Mouse (Mus musculus) gastrocnemius, postnatal 10 days (tissue): ENCODE measurements around the gene Galnt10. TPM values are rescaled to one million over a fixed set of nuclear protein-coding genes. Genes with fewer than 3 reads are reported as not detected.

Source experiments
- DNase-seq: peaks from one replicate; pipeline ENCODE4 v3.0.0; 2021; ENCODE audit warnings: mixed read lengths
- total RNA-seq, 2 experiments: library from RNA; stranded (reverse); gene quantifications; 2 replicates each; pipeline ENCODE4 v1.2.3; 2021

Galnt10 gene
- total RNA-seq, 2 experiments from 2014 or later = 13.0 to 15.7 TPM

- no peak for DNase-seq
Observed at GRCm38 (mm10) chr11:57658214-57658613, 13.0 kb downstream of the Galnt10 start.

DNA sequence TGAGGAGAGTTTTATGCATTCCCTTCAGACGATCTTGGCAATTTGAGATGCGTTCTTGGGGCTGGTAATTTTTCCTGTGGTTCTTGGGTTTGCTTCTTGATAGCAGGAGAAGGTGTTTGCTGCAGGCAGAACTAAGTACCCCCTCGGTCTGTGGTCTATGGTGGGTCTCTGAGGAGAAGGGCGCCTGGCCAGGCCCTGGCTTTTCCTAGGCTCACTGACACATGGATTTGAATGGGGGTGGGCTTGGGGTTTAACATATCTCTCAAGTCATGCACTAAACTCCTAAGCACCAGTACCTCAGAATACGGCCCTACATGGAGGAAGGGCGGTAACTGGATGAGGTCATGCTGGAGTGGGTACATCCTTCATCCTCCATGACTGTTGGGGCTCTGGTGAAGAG lies 13.5 kb downstream of the Galnt10 start:
- no peak for DNase-seq

GRCm38 (mm10) chr11:57660156-57660555 lies 14.9 kb downstream of the Galnt10 start:
- DNase-seq = no peak

DNA sequence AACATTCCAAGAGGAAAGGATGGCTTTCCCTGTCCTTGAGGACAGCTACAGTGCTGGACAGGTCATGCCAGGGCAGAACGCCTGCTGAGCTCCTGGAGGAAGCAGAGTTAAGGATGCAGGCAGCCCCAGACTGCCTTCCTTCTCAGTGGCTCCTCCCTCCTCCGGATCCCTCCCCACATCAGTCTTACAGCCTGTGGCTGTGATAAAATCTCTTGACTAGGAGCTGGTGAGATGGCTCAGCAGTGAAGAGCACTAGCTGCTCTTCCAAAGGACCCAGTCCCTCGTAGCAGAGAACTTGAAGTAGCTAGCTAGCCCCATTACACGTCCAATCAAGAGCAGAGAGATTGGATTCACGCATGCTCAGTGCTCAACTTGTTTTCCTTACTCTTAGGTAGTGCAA lies 15.6 kb downstream of the Galnt10 start:
- DNase-seq = no peak

DNA sequence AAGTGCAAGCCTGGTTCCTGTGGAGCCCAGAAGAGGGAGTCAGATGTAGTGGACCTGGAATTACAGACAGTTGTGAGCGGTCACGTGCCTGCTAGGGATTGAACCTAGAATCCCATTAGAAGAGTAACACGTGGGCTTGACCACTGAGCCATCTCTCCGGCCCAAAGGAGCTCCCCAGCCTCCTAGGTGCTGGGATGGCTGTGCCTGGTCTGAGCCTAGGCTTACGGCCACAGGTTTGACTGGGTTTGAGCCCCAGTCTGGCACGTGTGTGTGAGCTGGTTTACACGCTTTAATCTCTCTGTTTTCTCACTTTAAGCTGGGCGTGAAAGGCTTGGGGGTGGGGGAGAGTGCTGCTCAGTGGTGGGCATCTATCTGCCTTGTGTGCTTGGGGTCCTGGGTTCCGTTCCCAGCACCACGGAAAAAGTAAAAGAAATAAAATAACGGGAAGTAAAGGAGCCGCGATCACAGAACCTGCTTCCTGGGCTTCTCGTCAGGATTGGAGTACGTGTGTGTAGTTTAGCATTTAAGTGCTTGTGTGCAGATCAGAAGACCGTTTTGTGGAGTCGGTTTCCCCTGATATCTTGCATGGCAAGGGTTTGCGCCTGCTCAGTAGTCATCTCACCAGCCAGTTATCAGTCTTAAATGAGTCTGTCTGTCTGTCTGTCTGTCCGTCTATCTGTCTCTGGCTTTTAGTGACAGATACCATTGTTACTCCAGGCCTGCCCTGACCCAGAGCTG lies 16.4 kb downstream of the Galnt10 start:
- DNase-seq = no peak

DNA sequence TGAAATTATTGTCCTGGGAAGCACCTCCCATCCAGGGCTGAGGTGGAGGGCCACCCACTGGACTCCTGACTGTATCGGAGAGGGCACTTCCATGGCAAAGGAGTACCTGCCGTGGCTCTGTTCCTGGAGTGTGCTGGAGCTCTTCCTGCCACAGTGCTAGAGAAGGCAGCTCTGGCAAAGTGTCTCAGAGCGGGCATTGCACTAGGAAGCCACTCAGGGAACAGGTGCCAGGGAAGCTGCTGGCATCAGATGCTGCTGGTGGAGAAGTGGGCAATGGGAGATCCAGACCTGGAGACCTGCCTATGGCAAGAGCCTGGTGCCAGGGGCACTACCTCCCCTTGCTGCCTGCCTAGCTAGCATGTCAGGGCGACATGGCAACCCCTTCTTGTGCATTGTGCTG lies 17.0 kb downstream of the Galnt10 start:
- peak; percentile 49 for DNase-seq

- DNase-seq = no peak
Observed at GRCm38 (mm10) chr11:57663271-57663670, 18.0 kb downstream of the Galnt10 start.

- DNase-seq = no peak
Observed at GRCm38 (mm10) chr11:57664741-57665140, 19.5 kb downstream of the Galnt10 start.

GRCm38 (mm10) chr11:57668271-57668670 lies 23.0 kb downstream of the Galnt10 start:
- DNase-seq = no peak

DNA sequence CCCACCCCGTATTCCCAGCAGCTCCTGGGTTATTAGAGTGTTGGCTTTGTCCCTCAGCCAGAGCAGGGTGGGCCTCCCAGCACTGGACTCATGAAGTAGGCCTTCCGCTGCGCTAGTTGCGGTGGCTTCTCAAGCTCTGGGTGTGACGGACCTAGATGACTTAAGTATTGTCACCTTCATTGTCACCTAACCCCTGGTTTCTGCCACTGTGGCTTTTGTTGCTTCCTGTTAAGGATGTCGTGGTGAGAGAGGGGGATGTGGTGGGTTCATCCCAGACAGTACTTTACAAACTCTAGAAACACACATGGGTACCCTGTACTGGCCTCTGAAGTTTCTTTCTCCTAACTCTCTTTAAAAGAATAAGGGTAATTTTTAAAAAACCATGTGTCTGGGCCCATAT lies 24.3 kb downstream of the Galnt10 start:
- DNase-seq = no peak

DNA sequence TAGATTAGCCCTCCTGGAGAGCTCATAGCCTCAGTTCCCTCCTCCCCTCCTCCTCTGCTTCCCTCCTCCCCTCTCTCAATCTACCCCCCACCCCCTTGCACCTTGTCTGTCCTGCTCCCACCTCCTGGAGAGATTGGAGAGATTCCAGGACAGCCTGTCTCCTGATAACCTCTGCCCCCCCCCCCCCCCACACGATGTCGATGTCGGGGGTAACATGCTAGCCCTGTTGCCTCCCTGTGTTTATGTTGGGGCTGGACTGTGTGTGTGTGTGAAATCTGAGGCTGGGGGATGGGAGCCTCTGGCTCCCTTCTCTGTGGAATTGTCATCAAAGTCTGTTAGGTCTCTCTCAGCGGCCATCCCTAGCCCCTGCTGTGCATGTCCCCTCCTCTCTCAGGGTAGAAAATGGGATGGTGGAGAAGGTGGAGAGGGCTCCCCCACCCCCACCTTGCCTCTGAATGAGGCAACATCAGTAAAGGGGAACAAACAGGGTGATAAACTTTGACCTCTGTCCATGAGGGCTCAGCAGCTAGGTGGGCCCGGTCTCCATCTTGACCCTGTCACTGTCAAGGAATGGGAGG lies 26.0 kb downstream of the Galnt10 start:
- DNase-seq = no peak

DNA sequence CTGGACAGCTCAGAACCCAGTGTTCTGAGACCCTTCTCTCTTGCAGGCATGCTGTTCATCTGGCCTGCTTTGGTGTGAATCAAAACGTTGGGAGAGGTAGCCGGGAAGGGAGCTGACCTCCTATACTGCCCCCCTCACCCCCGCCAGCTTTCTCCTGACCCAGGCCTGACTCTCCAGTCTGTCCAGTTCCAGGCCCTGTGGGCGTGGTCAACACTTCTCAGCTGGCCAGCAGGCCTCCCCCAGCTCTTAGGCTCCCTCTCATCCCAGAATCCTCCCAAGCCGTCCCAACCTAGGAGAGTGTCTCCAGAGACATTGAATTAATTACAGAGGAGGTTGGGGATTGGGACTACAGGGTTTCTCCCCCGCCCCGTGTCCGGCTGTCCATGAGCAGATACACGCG lies 26.6 kb downstream of the Galnt10 start:
- DNase-seq = no peak

DNA sequence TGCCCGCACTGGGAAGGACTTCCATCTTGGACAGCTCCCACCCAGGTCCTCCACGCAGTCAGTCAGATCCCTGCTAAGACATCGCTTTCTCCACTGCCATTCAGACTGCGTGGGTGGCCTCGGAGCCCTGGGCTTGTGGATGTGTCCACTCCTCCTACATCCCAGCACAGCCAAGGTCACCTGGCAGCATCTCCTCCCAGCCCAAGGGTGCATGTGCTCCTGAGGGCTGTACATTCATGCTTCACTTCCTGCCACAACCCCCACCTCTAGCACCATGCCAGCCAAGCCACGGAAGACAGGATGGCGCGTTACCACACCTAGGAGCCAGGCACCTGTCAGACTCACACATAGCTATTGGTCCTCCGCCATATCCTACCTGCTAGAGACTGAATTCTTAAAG lies 27.8 kb downstream of the Galnt10 start:
- no peak for DNase-seq

- no peak for DNase-seq
Observed at GRCm38 (mm10) chr11:57673977-57674687, 28.9 kb downstream of the Galnt10 start.

DNA sequence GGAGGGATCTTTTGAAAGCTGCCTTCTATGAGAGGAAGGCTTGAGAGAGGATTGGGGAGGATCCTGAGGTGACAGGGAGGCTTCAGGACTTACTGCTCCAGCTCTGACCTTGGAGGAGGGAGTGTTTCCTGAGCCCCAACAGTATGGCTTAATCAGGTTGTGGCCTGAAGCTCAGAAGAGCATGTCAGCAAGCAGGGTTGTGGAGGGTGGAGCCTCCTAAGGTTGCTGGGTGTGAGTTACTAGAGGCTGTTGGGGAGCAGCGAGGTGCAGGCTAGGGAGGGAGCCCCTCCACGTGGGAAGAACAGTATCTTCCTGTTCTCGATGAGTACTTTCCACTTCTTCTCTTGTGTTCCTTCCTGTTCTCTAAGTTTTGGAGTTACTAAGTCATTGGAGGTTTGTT lies 32.0 kb downstream of the Galnt10 start:
- DNase-seq = no peak

DNA sequence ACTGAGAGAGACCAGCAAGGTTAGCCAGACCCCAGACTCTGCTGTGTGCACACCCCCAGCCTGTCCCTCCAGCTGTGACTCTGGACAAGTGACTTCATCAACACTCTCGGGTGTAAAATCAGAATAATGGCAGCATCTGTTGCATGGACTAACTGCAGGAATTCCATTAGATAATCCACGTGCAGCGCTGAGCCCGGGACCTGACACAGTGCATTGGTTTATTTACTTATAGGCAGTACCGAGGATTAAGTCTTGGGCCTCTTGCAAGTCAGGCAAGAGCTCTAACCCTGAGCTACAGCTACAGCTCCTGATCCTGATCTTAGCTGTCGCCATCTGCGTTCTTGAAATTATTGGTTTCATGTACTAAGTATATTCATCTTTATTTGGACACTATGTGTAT lies 37.3 kb downstream of the Galnt10 start:
- DNase-seq = no peak

- no peak for DNase-seq
Observed at GRCm38 (mm10) chr11:57683125-57683524, 37.9 kb downstream of the Galnt10 start.

DNA sequence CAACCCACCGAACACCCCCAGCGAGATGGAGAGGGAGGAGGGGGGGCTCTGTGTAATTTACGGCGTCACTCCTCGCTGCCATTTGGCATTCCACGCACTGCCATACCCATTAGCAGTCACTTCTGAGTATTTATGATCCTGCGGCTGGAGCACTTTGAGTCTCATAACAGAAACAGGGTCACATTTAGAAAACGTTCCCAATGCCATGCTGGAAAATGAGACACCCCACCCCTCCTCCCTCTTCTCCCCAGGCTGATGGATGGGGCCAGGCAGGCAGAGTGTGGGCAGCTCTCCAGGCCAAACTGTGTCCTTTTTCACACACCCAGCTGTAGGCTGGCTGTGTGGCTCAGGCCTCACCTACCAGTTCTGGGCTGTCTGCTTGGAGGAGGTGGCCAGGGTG lies 38.7 kb downstream of the Galnt10 start:
- DNase-seq = peak; percentile 68

DNA sequence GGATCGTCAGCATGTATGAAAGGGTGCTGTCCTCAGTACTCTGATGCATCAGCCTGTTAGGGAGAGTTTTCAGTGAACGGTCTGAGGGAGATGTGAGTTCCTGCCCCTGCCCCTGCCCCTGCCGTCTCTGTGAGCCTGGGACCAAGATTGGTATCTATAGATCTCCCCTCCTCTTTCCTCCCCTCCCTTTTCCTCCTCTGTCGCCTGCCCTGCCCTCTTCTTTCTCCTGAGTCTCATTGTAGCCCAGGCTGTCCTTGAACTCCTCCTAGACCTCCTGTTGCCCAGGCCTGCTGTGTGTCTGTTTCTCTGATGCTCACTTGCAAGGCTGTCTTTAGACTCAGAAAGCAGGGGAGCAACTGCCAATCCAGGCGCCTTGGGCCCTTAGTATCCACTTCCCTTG lies 39.6 kb downstream of the Galnt10 start:
- no peak for DNase-seq

- DNase-seq = no peak
Observed at GRCm38 (mm10) chr11:57685689-57686454, 40.6 kb downstream of the Galnt10 start.

DNA sequence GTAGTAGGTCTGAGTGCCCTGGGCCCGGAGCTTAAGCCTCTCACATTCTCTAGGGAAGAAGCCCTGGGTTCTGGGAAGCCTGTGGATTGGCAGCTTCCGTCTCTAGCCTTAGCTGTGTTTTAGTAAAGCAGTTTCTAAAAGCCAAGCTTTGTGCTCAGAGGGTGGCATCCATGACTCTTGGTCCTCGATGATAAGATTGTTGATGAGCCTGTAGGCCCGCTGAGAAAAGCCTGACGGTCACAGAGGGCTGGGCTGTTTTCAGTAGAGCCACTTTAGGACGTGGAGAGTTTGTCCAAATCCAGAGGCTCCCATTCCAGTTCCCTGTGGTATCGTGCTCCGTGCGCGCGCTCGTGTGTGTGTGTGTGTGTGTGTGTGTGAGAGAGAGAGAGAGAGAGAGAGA lies 41.6 kb downstream of the Galnt10 start:
- no peak for DNase-seq

DNA sequence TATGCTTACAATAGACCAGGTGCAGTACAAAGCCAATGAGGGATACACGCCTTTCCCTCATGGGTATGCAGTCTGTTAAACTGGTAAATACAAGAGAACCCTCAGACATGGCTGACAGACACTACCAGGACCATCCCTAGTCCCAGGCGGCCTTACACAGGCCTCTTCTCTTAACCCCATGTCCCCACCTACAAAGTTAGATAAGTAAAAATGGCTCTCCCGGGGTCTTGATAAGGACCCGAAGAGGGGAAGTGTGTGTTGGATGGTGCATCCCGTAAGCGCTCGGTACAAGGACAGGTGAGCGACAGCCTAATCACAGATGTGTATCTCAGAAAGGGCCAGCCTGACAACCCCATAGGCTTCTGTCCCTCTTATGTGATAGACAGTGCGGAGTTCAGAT lies 42.0 kb downstream of the Galnt10 start:
- DNase-seq = no peak
